Mouse (Mus musculus) testis, adult 2 months (tissue): ENCODE results near the gene Chst11. TPM values are rescaled to one million over a fixed set of nuclear protein-coding genes. Genes with fewer than 3 reads are reported as not detected.

ENCODE experiments used
- H3K27ac ChIP-seq: fragments of 200-500 bp; 2 replicates; pipeline ENCODE4 v1.5.1; 2012; ENCODE audit warnings: low read depth, low read length; ENCODE audit not compliant: control insufficient read depth, insufficient read depth
- H3K27me3 ChIP-seq: fragments of 200-500 bp; 2 replicates; pipeline ENCODE4 v1.6.1; 2012; ENCODE audit warnings: mild to moderate bottlenecking, low read length, moderate library complexity; ENCODE audit not compliant: control insufficient read depth, insufficient read depth
- H3K36me3 ChIP-seq: fragments of 200-500 bp; 2 replicates; pipeline ENCODE4 v1.6.1; 2012; ENCODE audit warnings: mild to moderate bottlenecking, low read length; ENCODE audit not compliant: control insufficient read depth, insufficient read depth
- H3K4me1 ChIP-seq: fragments of 200-500 bp; 2 replicates; pipeline ENCODE4 v1.6.1; 2012; ENCODE audit warnings: low read length; ENCODE audit not compliant: control insufficient read depth, insufficient read depth
- H3K4me3 ChIP-seq: fragments of 200-500 bp; 2 replicates; pipeline ENCODE4 v1.5.1; 2012; ENCODE audit warnings: low read depth, mild to moderate bottlenecking, low read length, moderate library complexity, mixed read lengths; ENCODE audit not compliant: control insufficient read depth
- CTCF ChIP-seq: fragments of 200-500 bp; IDR thresholded peaks from 2 replicates; pipeline ENCODE4 v1.5.1; 2012; ENCODE audit warnings: low read depth, mild to moderate bottlenecking, inconsistent platforms, low read length, moderate library complexity; ENCODE audit not compliant: control insufficient read depth, insufficient read depth, insufficient replicate concordance
- POLR2A ChIP-seq: fragments of 200-500 bp; IDR thresholded peaks from 2 replicates; pipeline ENCODE4 v1.6.1; 2012; ENCODE audit warnings: low read depth, mild to moderate bottlenecking, inconsistent platforms, low read length, moderate library complexity; ENCODE audit not compliant: control insufficient read depth
- polyA plus RNA-seq: library from polyadenylated mRNA; depleted of rRNA; stranded (reverse); fragments of >200 nt; gene quantifications from 2 replicates; pipeline ENCODE4 v1.2.3, GENCODE M21; 2012

Chst11 gene
- polyA plus RNA-seq, 1 experiment, result 0.67 TPM

DNA sequence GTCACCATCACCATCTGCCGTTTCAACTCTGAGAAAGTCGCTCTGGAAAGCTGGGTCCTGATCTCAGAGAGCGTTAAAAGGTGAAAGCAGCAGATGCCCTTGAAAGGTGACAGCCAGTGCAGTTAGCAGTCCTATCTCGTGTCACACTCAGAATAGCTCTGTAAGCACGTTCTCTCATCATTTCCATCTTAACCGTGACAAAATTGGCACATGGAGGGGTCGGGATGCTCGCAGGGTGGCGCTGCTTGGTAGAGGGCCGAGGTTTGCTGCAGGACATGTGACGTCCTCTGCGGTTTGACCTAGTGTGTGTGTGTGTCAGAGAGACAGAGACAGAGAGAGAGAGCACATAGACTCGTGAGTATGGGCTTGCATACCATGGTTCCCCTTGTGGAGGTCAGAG, 94.5 kb downstream of the Chst11 start:
- no peak overlapping the region for H3K27ac ChIP-seq
- H3K27me3 ChIP-seq, result no peaks in the 10 kb centered on the region
- TF ChIP-seq CTCF (no peak), POLR2A (no peak)
- no peak overlapping the region for H3K4me3 ChIP-seq
- H3K4me1 ChIP-seq, result no peaks in the 10 kb centered on the region
- H3K36me3 ChIP-seq, result no peaks in the 10 kb centered on the region

DNA sequence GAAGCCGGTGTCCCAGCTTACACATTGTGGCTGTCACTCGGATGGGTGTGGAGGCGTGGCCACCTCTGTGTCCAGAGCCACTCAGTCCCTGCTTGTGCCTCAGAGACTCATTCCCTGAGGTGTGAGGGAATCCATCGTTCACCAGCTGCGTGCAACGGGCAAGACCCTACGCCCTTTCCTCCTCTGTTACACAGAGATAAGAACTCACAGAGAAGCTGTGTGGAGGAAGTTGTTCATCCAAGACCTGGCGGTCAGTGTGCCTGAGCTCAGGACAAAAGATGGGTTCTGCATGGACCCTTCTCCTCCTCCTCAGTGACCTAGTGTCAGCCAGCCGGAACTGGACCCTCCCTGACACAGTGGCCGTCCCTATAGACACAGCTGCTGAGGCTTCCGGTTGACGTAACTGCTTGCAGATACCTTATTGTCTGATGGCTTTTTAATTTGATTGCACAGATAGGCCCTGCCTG, 95.0 kb downstream of the Chst11 start:
- Histone ChIP-seq H3K4me1 (no peaks in the 10 kb centered on the region), H3K36me3 (no peaks in the 10 kb centered on the region), H3K27ac (no peak overlapping the region), H3K27me3 (no peaks in the 10 kb centered on the region), H3K4me3 (no peak overlapping the region)
- no peak for TF ChIP-seq CTCF
- no peak; the same call in 1 of the 2 replicates for TF ChIP-seq POLR2A

DNA sequence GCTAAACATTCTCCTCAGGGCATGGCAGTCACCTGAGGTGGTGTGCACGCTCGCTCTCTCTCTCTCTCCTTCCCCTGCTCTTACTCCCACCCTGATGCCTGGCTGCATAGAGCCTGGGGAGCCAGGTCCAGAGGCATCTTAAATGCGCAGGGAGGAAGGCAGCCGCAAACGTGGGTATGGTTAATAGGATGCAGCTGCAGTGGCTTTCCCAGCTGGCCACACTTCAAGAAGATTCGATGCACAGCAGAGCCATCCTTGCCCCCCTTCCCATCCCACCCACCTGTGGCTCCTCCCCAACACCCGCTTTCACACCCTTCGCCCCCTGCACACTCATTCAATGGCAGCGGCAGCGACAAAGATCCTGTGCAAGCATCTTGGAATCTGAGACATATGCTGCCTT, 95.6 kb downstream of the Chst11 start:
- Histone ChIP-seq H3K4me1 (peaks cover 1% of the 10 kb centered on the region; the same call in 1 of the 2 replicates), H3K36me3 (no peaks in the 10 kb centered on the region), H3K27ac (no peak overlapping the region), H3K27me3 (no peaks in the 10 kb centered on the region), H3K4me3 (no peak overlapping the region)
- TF ChIP-seq CTCF, result no peak
- no peak for TF ChIP-seq POLR2A

DNA sequence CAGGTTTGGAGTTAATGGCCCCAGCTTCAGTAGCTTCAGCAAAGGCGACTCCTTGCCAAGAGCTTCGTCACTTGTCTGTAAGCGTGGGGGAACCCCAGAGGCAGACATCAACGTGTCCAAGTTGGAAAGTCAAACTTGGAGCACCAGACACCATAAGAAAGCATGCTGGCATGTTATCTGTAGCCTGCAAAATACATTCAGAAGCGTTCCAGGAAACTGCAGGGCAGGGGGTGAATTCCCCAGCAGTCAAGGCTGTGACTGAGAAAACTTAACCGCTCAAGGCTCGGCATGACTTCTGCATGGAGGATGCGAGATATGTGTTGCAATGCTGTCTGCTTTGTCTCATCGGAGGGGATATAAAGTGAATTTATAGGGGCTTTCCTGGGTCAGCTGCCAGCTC, 98.6 kb downstream of the Chst11 start:
- no peaks in the 10 kb centered on the region for H3K27me3 ChIP-seq
- H3K27ac ChIP-seq, result no peak overlapping the region
- no peak overlapping the region for H3K4me3 ChIP-seq
- no peaks in the 10 kb centered on the region for H3K36me3 ChIP-seq
- peaks cover 6% of the 10 kb centered on the region for H3K4me1 ChIP-seq
- TF ChIP-seq CTCF (no peak), POLR2A (no peak)

DNA sequence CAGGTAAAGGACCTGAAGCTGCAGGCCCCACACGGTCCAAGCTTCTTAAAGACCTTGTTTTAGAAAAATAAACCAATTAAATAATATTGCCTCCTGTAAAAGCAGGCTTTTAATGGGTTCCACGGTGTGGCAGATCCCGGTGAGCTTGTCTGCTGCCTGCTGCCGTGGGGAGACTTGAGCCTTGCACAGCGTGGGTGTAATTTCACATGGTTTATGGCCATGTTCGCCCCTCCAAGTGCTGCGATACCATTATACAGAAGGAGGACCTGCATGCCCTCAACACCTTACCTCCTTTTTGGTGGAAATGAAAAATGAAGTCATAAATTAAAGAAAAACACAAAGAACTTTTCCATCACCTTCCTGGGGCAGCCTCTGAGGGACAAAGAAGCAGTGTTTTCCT, 103.0 kb downstream of the Chst11 start:
- peaks cover 6% of the 10 kb centered on the region for H3K4me1 ChIP-seq
- no peaks in the 10 kb centered on the region for H3K36me3 ChIP-seq
- no peak overlapping the region for H3K4me3 ChIP-seq
- H3K27ac ChIP-seq, result no peak overlapping the region
- TF ChIP-seq CTCF (no peak), POLR2A (no peak)
- H3K27me3 ChIP-seq, result no peaks in the 10 kb centered on the region

DNA sequence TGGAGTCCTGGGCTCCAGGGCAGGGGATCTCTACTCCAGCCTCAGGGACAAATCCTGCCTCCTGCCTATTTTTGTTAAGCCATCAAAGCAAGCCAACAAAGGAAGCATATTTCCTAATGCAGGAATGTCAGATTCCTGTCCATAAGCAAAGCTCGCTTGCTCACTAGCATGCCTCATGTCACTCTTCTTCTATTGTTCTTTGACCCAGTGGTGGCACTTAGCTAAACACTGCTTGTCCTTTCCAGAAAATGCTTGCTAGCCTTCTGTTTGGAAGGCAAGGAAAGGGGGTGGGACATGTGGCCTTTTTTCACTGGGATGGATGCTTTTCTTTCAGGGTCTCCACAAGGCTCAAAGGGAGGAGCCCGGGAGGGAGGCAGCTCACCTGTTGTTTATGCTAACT, 103.5 kb downstream of the Chst11 start:
- Histone ChIP-seq H3K36me3 (no peaks in the 10 kb centered on the region), H3K27ac (no peak overlapping the region), H3K4me1 (peaks cover 6% of the 10 kb centered on the region), H3K27me3 (no peaks in the 10 kb centered on the region), H3K4me3 (no peak overlapping the region)
- TF ChIP-seq CTCF (no peak), POLR2A (no peak)

DNA sequence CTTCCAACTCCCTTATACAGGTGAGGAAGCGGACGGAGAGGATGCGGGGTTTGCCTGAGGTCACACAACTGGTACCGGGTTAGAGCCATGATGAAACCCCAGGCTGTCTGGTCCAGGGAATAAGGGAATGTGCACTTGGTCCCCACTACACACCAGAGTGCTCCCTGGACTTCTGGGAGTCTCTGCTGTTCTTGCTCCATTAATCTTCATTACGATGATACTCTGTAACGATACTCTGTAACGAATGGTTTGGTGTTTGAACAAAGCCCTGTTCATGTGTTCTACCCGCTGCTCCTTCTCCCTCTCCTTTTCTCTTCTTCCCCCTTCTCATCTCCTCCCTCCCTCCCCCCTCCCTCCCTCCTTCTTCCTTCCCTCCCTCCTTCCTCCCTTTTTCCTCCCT, 104.9 kb downstream of the Chst11 start:
- TF ChIP-seq CTCF, result no peak
- no peak for TF ChIP-seq POLR2A
- H3K27me3 ChIP-seq, result no peaks in the 10 kb centered on the region
- no peak overlapping the region for H3K27ac ChIP-seq
- no peaks in the 10 kb centered on the region for H3K36me3 ChIP-seq
- H3K4me1 ChIP-seq, result peaks cover 6% of the 10 kb centered on the region
- H3K4me3 ChIP-seq, result no peak overlapping the region

DNA sequence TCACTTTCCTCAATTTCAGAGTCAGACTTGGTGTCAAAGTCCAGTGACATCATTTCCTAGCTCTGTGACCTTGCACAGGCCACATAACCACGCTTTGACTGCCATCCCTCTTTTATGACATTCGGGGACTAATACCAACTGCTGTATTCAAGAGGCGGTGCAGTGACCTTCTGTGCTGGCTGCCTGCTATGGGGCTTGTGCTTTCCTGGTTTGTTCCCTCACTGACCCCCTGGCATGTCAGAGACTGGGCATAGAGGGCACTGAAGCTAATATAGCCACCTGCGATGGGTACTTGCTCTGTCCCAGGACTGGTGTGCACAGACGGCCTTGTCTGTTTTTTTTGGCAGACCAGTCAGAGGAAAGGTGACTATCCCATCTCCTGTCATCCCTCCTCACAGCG, 108.4 kb downstream of the Chst11 start:
- no peak overlapping the region for H3K4me3 ChIP-seq
- TF ChIP-seq CTCF (no peak), POLR2A (no peak)
- no peaks in the 10 kb centered on the region for H3K4me1 ChIP-seq
- no peaks in the 10 kb centered on the region for H3K27me3 ChIP-seq
- H3K36me3 ChIP-seq, result no peaks in the 10 kb centered on the region
- no peak overlapping the region for H3K27ac ChIP-seq
